ENCODE assay signal across 31 mouse cellular contexts in the genomic region with DNA sequence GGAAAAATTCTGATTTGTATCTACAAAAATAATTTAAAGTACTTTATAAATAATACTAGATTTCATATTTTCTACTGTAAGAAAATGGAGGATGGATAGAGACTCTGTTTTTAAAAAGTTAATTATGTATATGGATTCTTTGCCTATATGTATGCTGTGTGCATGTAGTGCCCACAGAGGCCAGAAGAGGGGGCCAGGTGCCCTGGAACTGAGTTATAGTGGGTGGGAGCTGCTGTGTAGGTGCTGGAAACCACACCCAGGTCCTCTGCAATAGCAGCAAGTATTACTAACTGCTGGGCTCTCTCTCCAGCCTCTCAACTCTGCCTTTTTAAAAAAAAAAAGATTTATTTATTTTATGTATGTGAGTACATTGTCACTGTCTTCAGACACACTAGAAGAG. TPM values are rescaled to one million over a fixed set of nuclear protein-coding genes. Genes with fewer than 3 reads are reported as not detected.
A peak's percentile ranks its signal among the peaks of the same experiment; 100 is the strongest.
DNase-seq lines count a peak whose midpoint lies in the region; ATAC-seq and TF ChIP-seq lines count a peak whose summit lies in the region.
"Had no signal": no experiment of that assay in that cellular context is flagged by ENCODE, and none has a peak within 500 bp of the region (broad histone marks: within the 10 kb centered on the region; RNA-seq: fewer than 3 reads in every experiment).

No protein-coding gene starts in this region.

- H3K27ac ChIP-seq in intestine, postnatal 0 days (ENCODE audit: low read depth, low read length): no peak overlapping the region
- no peak overlapping the region for H3K27ac ChIP-seq in intestine, embryonic 15.5 days
- no peak overlapping the region for H3K27ac ChIP-seq in bone marrow, adult 2 months (ENCODE audit: control insufficient read depth, insufficient read depth, low read depth, low read length, poor library complexity)
- H3K27ac ChIP-seq: embryonic facial prominence, embryonic 12.5 days; heart, embryonic 15.5 days; hindbrain, embryonic 15.5 days; limb, embryonic 15.5 days; midbrain, embryonic 13.5 days had no signal

- H3K4me2 ChIP-seq in intestine, postnatal 0 days (replicated peaks; ENCODE audit: low read depth): no peak overlapping the region
- no peak overlapping the region for H3K4me2 ChIP-seq in intestine, embryonic 15.5 days (replicated peaks)
- H3K4me2 ChIP-seq: embryonic facial prominence, embryonic 12.5 days; heart, embryonic 15.5 days; hindbrain, embryonic 15.5 days; limb, embryonic 15.5 days; lung, embryonic 14.5 days; midbrain, embryonic 13.5 days had no signal

- no peaks in the 10 kb centered on the region for H3K4me1 ChIP-seq in intestine, postnatal 0 days (replicated peaks; ENCODE audit: control insufficient read depth, insufficient read depth, low read length)
- no peaks in the 10 kb centered on the region for H3K4me1 ChIP-seq in intestine, embryonic 15.5 days (replicated peaks)
- H3K4me1 ChIP-seq in bone marrow, adult 2 months (ENCODE audit: control insufficient read depth, insufficient read depth, low read length): no peaks in the 10 kb centered on the region
- H3K4me1 ChIP-seq: embryonic facial prominence, embryonic 12.5 days; hindbrain, embryonic 15.5 days had no signal

- DNase-seq in B cell, adult 2 months: peak; percentile 14 to 21
- DNase-seq in ES-CJ7 (ENCODE audit: low read depth, low spot score): peak; percentile 44
- no peak for DNase-seq in gastrocnemius, postnatal 10 days
- DNase-seq: adrenal gland, postnatal 25 days; cerebellum, adult 11-12 months; cerebellum, postnatal 10 days; forebrain, postnatal 0 days; gastrocnemius, postnatal 25 days; heart, postnatal 4 days; kidney, adult 11 months; left cerebral cortex, postnatal 4 days; lung, embryonic 14.5 days; right cerebral cortex, postnatal 25 days; spleen, adult 18-20 months; thymus, postnatal 14 days had no signal

- no peak overlapping the region for H3K9ac ChIP-seq in intestine, postnatal 0 days (ENCODE audit: low read depth, low read length)
- no peak overlapping the region for H3K9ac ChIP-seq in intestine, embryonic 15.5 days
- H3K9ac ChIP-seq: embryonic facial prominence, embryonic 12.5 days; forebrain, postnatal 0 days; heart, embryonic 15.5 days; hindbrain, embryonic 15.5 days; limb, embryonic 15.5 days; lung, embryonic 14.5 days; midbrain, embryonic 13.5 days had no signal

- peak; percentile 22; the same call in 1 of the 2 replicates for TF ChIP-seq CTCF in intestine, postnatal 0 days (IDR thresholded peaks at IDR 0.05; ENCODE audit: low read depth)
- 0 out of 2 replicates have a peak, but pooled peaks have one; percentile 2 for TF ChIP-seq CTCF in bone marrow, adult 2 months (IDR thresholded peaks at IDR 0.05; ENCODE audit: control insufficient read depth, insufficient read depth, low read length)

- no peak overlapping the region for H3K4me3 ChIP-seq in intestine, postnatal 0 days (ENCODE audit: low read depth, low read length)
- no peak overlapping the region for H3K4me3 ChIP-seq in intestine, embryonic 15.5 days (replicated peaks)
- no peak overlapping the region for H3K4me3 ChIP-seq in bone marrow, adult 2 months (replicated peaks; ENCODE audit: control insufficient read depth, low read depth, low read length)
- H3K4me3 ChIP-seq: embryonic facial prominence, embryonic 12.5 days; heart, embryonic 15.5 days; hindbrain, embryonic 15.5 days; limb, embryonic 15.5 days; megakaryocyte, embryonic 14.5 days; midbrain, embryonic 13.5 days had no signal

- no peaks in the 10 kb centered on the region for H3K27me3 ChIP-seq in intestine, postnatal 0 days (replicated peaks; ENCODE audit: control insufficient read depth, insufficient read depth, low read length)
- no peaks in the 10 kb centered on the region for H3K27me3 ChIP-seq in intestine, embryonic 15.5 days (replicated peaks)
- H3K27me3 ChIP-seq: embryonic facial prominence, embryonic 12.5 days; heart, embryonic 15.5 days; hindbrain, embryonic 15.5 days; limb, embryonic 15.5 days; megakaryocyte, embryonic 14.5 days; midbrain, embryonic 13.5 days had no signal

- no peak for ATAC-seq in intestine, postnatal 0 days
- ATAC-seq in intestine, embryonic 15.5 days: no peak
- no peak for ATAC-seq in megakaryocyte, adult 5-6 weeks (ENCODE audit: poor library complexity, severe bottlenecking)
- ATAC-seq: forebrain, postnatal 0 days; midbrain, embryonic 13.5 days had no signal

- no peaks in the 10 kb centered on the region for H3K9me3 ChIP-seq in intestine, postnatal 0 days (ENCODE audit: control insufficient read depth)
- H3K9me3 ChIP-seq in intestine, embryonic 15.5 days: no peaks in the 10 kb centered on the region
- H3K9me3 ChIP-seq: embryonic facial prominence, embryonic 12.5 days; G1E; heart, embryonic 15.5 days; hindbrain, embryonic 15.5 days; limb, embryonic 15.5 days; megakaryocyte, embryonic 14.5 days; midbrain, embryonic 13.5 days had no signal

- TF ChIP-seq POLR2A in bone marrow, adult 2 months (IDR thresholded peaks at IDR 0.05; ENCODE audit: borderline replicate concordance, control insufficient read depth, low read depth, low read length): no peak

- H3K36me3 ChIP-seq in intestine, postnatal 0 days (ENCODE audit: control insufficient read depth, insufficient read depth): peaks cover 19% of the 10 kb centered on the region
- no peaks in the 10 kb centered on the region for H3K36me3 ChIP-seq in intestine, embryonic 15.5 days

RNA-seq across cellular contexts. Expression of a gene that starts 29.8 kb away (rescaled TPM):
- polyA plus RNA-seq in intestine, postnatal 0 days (2015; fragmentation: Nextera tagmentation; extraction: Ambion mirVana): 7.7 and 8.4 TPM in 2 replicates
- polyA plus RNA-seq in intestine, embryonic 15.5 days (2015; fragmentation: Nextera tagmentation; extraction: Ambion mirVana): 15.9 and 16.5 TPM in 2 replicates
- polyA plus RNA-seq in bone marrow, adult 2 months (2011; ENCODE audit: insufficient read depth, insufficient read length, low replicate concordance, missing spikeins): 5.5 and 6.9 TPM in 2 replicates
- 5.9 and 7.2 TPM in 2 replicates for total RNA-seq in megakaryocyte, adult 5-6 weeks (2015)
- total RNA-seq in megakaryocyte, adult 5-6 weeks (2017): 8.7 and 13.5 TPM in 2 replicates
- total RNA-seq in gastrocnemius, postnatal 10 days (2021): 1 to 10 TPM; 5.8 to 8.8 TPM

RNA-seq across cellular contexts. Expression of a gene that starts 56.1 kb away (rescaled TPM):
- 0.14 and 0.26 TPM in 2 replicates for polyA plus RNA-seq in intestine, postnatal 0 days (2015; fragmentation: Nextera tagmentation; extraction: Ambion mirVana)
- polyA plus RNA-seq in intestine, embryonic 15.5 days (2015; fragmentation: Nextera tagmentation; extraction: Ambion mirVana): 0.80 and 1.0 TPM in 2 replicates
- polyA plus RNA-seq in bone marrow, adult 2 months (2011; ENCODE audit: insufficient read depth, insufficient read length, low replicate concordance, missing spikeins): 0.54 and 1.2 TPM in 2 replicates
- not detected in 2 replicates for total RNA-seq in megakaryocyte, adult 5-6 weeks (2015)
- total RNA-seq in megakaryocyte, adult 5-6 weeks (2017): not detected in 2 replicates
- total RNA-seq in gastrocnemius, postnatal 10 days (2021): not detected
- total RNA-seq: gastrocnemius, postnatal 25 days; heart, postnatal 4 days; layer of hippocampus, postnatal 14 days; left cerebral cortex, postnatal 4 days; monocyte, adult 5-6 weeks; neutrophil, adult 5-6 weeks had no signal
- polyA plus RNA-seq: G1E; large intestine, adult 2 months; lung, embryonic 14.5 days; testis, adult 2 months had no signal
